Mouse (Mus musculus): ENCODE data around the gene Kdm5a. TPM values are rescaled to one million over a fixed set of nuclear protein-coding genes. Genes with fewer than 3 reads are reported as not detected.
A peak's percentile ranks its signal among the peaks of the same experiment; 100 is the strongest.

Kdm5a gene
- polyA plus RNA-seq, 1 experiment from 2014 or later = 53.8 TPM

DNA sequence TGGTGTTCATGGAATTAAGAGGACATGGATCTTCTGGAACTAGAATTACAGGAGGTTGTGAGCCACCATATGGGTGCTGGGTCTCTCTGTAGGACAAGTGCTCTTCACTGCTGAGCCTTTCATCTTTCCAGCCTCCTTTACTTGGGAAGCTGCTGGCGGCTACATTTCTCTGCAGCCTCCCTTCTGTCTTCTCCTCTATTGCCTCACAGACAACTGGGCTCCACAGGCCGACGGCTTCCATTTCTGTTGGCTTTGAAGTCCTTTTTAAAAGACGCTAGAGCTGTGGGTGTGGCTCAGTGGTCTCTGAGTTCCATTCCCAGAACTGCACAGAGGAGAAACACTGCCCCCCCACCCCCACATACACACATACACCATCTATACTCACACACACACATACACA lies 101.5 kb downstream of the Kdm5a start:
- Histone ChIP-seq H3K27me3 (peaks cover 33% of the 10 kb centered on the region; the same call in 1 of the 2 replicates), H3K36me3 (no peaks in the 10 kb centered on the region)

DNA sequence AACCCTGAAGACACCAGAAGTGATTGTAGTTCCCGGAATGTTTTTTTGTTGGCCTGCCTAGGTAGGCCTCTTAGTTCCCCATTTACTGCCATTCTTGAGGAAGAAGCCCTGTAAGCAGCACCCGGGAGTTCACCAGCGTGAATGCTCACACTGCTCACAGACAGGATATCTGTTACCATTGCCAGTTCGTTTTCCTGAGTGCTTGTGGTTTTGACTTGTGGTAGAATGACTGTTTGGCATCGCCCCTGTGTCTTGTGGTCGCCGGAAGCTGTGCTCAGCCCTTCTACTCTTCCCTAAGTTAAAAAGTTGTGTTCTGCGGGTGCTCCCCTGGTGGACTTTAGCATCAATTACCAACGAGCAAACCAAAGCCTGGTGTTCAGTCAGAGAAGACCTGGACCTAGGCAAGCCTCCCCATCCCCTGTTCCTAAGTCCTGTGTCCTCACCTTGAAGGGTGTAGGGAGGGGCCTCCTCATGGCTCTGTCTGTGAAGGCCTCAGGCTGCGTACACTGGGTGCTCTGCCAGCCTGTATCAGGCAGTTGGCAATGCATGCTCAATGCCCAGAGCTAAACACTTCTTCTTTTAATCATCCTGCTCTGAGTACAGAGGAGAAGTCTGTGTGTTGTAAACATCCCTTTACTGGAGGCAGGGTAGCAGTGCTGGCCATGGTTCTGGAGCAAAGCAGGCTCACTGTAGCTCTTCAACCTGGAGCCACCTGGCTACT lies 102.8 kb downstream of the Kdm5a start:
- Histone ChIP-seq H3K27ac (replicated peaks) (no peak overlapping the region), H3K36me3 (no peaks in the 10 kb centered on the region), H3K27me3 (peaks cover 26% of the 10 kb centered on the region; the same call in 1 of the 2 replicates), H3K9me3 (no peaks in the 10 kb centered on the region), H3K4me1 (peaks cover 21% of the 10 kb centered on the region), H3K4me2 (replicated peaks) (no peak overlapping the region), H3K9ac (replicated peaks) (no peak overlapping the region), H3K4me3 (no peak overlapping the region)
- no peak for ATAC-seq (replicated peaks)
- WGBS = 82% methylated on average over 10 of the region's 10 CpGs

More for the DNA sequence above, 101.5 kb downstream of the Kdm5a start:
- H3K4me3 ChIP-seq = no peak overlapping the region
- no peak overlapping the region for H3K9ac ChIP-seq (replicated peaks)
- 39% methylated on average over 4 of the region's 4 CpGs for WGBS
- H3K4me2 ChIP-seq (replicated peaks) = no peak overlapping the region
- ATAC-seq (replicated peaks) = no peak
- H3K27ac ChIP-seq (replicated peaks) = no peak overlapping the region
- no peaks in the 10 kb centered on the region for H3K9me3 ChIP-seq
- peaks cover 18% of the 10 kb centered on the region for H3K4me1 ChIP-seq

DNA sequence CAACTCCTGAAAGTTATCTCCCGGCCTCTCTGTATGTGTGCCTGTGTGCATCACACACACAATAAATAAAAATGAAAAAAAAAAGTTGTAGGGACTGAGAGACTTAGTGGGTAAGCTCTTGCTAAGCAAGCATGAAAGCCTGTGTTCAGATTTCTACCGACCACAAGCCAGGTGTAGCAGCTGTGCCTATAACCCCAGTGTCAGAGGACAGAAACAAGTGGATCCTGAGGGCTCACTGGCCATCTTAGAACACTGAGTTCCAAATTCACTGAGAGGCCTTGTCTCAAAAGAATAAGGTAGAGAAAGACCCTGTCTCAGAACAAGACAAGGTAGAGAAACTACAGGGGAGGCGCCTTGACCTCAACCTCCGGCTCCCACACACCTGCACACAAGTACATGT lies 104.3 kb downstream of the Kdm5a start:
- no peak overlapping the region for H3K27ac ChIP-seq (replicated peaks)
- H3K36me3 ChIP-seq = no peaks in the 10 kb centered on the region
- H3K4me2 ChIP-seq (replicated peaks) = no peak overlapping the region
- no peaks in the 10 kb centered on the region for H3K9me3 ChIP-seq
- ATAC-seq (replicated peaks) = no peak
- H3K4me3 ChIP-seq = no peak overlapping the region
- peaks cover 14% of the 10 kb centered on the region; the same call in 1 of the 2 replicates for H3K27me3 ChIP-seq
- 98% methylated on average over 4 of the region's 4 CpGs for WGBS
- H3K4me1 ChIP-seq = peaks cover 31% of the 10 kb centered on the region
- H3K9ac ChIP-seq (replicated peaks) = no peak overlapping the region

DNA sequence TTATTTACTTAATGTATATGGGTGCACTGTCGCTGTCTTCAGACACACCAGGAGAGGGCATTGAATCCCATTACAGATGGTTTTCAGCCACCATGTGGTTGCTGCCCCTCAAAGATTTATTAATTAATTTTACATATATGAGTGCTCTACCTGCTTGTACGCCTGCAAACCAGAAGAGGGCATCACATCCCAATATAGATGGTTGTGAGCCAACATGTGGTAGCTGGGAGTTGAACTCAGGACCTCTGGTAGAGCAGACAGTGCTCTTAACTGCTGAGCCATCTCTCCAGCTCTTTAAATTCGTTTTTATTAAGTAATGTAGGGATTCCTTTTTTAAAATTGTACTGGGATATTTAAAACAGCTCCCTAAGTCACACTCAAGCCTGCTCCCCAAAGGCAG lies 105.3 kb downstream of the Kdm5a start:
- Histone ChIP-seq H3K27ac (replicated peaks) (no peak overlapping the region), H3K9me3 (no peaks in the 10 kb centered on the region), H3K27me3 (0 out of 2 replicates have a peak, but pooled peaks cover 4% of the 10 kb centered on the region), H3K4me3 (no peak overlapping the region), H3K4me1 (peaks cover 26% of the 10 kb centered on the region), H3K36me3 (no peaks in the 10 kb centered on the region), H3K9ac (replicated peaks) (no peak overlapping the region), H3K4me2 (replicated peaks) (no peak overlapping the region)
- no peak for ATAC-seq (replicated peaks)
- 72% methylated on average over 3 of the region's 3 CpGs for WGBS

DNA sequence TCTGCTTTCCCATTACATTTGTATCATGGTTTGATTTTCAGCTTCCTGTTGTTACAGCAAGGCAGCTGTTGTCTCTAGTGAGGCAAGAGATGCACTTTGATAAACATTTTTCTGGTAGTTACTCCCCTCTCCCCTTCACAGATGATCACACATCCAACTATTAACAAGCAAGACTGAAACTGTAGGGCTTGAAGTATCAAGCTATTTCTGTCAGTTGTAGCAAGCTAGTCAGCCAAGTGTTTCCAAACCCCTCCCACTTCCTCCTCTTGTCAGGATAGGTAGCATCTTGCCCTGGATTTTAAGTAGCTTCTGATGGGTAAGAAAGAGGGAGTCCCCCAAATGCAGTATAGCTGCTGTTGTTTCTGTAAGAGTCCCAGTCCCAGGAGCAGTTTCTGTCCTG lies 105.8 kb downstream of the Kdm5a start:
- no peak overlapping the region for H3K9ac ChIP-seq (replicated peaks)
- H3K36me3 ChIP-seq = no peaks in the 10 kb centered on the region
- H3K27ac ChIP-seq (replicated peaks) = no peak overlapping the region
- ATAC-seq (replicated peaks) = no peak
- H3K4me2 ChIP-seq (replicated peaks) = no peak overlapping the region
- peaks cover 22% of the 10 kb centered on the region for H3K4me1 ChIP-seq
- no peaks in the 10 kb centered on the region for H3K9me3 ChIP-seq
- no peaks in the 10 kb centered on the region for H3K27me3 ChIP-seq
- no peak overlapping the region for H3K4me3 ChIP-seq

DNA sequence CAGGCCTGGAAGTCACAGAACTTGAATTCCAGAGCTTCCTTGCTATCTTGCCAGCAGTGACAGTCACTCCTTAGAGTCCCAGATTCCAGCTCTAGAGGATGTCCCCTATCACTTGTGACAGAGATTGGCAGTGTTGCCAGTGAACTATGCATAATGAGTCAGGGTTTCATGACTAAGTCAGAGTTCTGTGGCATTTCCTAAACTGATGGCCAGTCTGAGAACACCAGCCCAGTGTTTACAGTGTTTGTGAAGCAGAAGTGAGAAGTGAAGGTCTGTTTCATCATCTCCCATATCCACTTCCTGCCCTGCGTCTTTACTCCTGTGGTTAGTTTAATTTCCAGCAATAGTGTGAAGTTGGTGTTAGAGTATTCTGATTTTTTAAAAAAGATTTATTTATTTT lies 106.7 kb downstream of the Kdm5a start:
- H3K27me3 ChIP-seq = no peaks in the 10 kb centered on the region
- H3K4me1 ChIP-seq = peaks cover 22% of the 10 kb centered on the region
- no peak overlapping the region for H3K4me3 ChIP-seq
- H3K9me3 ChIP-seq = no peaks in the 10 kb centered on the region
- WGBS = 95% methylated on average over 1 of the region's 1 CpGs
- no peak overlapping the region for H3K9ac ChIP-seq (replicated peaks)
- ATAC-seq (replicated peaks) = no peak
- H3K4me2 ChIP-seq (replicated peaks) = no peak overlapping the region
- H3K36me3 ChIP-seq = no peaks in the 10 kb centered on the region
- H3K27ac ChIP-seq (replicated peaks) = no peak overlapping the region

DNA sequence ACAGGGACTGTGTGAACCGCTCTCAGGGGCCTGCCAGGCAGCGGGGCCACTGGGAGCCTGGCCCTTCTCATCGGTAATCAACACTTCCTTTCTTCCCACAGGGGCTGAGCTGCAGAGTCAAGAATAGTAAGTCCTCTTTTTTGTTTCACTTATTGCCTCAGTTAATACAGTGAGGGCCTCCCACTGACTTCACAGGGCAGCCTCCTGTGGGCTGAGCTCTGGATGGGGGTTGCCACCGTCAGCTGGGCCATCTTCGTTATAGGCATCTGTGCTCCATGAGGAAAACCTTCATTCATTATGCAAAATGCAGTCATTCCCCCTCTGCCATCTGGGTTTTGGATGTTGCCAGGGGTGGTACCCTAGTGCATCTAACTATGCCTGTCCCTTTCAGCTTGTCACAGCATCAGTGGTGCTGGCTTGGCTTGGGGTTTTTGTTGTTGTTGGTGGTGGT lies 108.1 kb downstream of the Kdm5a start:
- H3K4me2 ChIP-seq (replicated peaks) = 0 out of 2 replicates have a peak overlapping the region, but pooled peaks have one; percentile 0

DNA sequence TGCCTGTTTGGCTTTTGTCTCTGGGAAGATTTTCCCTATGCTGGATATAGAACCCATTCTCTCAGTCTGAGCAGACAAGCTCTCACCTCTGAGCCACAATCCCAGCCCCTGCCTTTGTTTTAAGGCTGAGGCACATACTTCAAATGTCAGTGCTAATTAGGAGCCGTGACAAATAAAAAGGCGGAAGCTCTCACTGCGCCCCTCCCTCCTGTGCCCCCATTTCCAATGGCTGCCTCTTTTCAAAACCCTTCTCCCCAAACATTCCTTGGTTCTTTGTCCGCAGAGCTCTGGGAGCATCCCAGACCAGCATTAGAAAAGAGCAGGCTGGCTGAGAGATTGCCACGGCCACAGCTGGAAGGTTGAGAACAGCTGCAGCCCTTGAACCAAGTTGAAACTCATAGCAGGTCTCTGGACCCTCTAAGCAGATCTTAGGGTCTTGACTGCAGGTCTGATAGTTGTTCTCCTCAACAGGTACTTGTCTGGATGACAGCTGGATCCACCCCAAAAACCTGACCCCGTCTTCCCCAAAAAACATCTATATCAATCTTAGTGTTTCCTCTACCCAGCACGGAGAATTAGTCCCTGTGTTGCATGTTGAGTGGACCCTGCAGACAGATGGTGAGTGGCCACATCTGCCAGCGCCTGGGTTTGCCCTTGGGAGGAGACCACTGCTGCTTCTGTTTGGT lies 108.7 kb downstream of the Kdm5a start:
- WGBS = 13% methylated on average over 8 of the region's 8 CpGs

More for the DNA sequence above, 108.1 kb downstream of the Kdm5a start:
- H3K9me3 ChIP-seq = no peaks in the 10 kb centered on the region
- peak; percentile 88 for ATAC-seq (replicated peaks)
- no peaks in the 10 kb centered on the region for H3K27me3 ChIP-seq
- H3K4me3 ChIP-seq = no peak overlapping the region
- H3K9ac ChIP-seq (replicated peaks) = no peak overlapping the region
- peak overlapping the region; percentile 70 for H3K27ac ChIP-seq (replicated peaks)
- no peaks in the 10 kb centered on the region for H3K36me3 ChIP-seq
- 3% methylated on average over 5 of the region's 5 CpGs for WGBS
- peaks cover 22% of the 10 kb centered on the region for H3K4me1 ChIP-seq

DNA sequence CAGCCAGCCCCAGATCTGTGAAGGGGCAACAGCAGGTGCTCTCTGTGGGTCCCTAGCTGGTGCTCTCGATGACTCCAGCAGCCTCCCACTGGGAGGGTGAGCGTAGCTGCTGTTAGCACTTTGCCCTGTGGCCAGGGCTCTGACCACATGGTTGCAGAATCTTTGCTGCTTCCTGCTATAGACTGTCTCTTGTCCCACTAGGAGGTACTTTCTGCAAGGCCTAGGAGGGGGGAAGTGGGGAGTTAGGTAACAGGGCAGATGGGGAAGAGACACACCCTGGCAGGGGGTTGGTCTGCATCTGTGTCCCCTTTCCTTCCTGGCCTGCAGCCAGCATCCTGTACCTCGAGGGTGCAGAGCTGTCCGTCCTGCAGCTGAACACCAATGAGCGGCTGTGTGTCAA lies 109.5 kb downstream of the Kdm5a start:
- no peaks in the 10 kb centered on the region for H3K36me3 ChIP-seq
- H3K27ac ChIP-seq (replicated peaks) = no peak overlapping the region
- peaks cover 22% of the 10 kb centered on the region for H3K4me1 ChIP-seq
- H3K4me2 ChIP-seq (replicated peaks) = no peak overlapping the region
- no peak overlapping the region for H3K9ac ChIP-seq (replicated peaks)
- H3K9me3 ChIP-seq = no peaks in the 10 kb centered on the region
- no peak for ATAC-seq (replicated peaks)
- no peak overlapping the region for H3K4me3 ChIP-seq
- 33% methylated on average over 5 of the region's 5 CpGs for WGBS
- no peaks in the 10 kb centered on the region for H3K27me3 ChIP-seq

More for the DNA sequence above, 108.7 kb downstream of the Kdm5a start:
- no peaks in the 10 kb centered on the region for H3K27me3 ChIP-seq
- H3K4me1 ChIP-seq = peaks cover 22% of the 10 kb centered on the region
- no peak overlapping the region for H3K9ac ChIP-seq (replicated peaks)
- peak overlapping the region; percentile 70 for H3K27ac ChIP-seq (replicated peaks)
- ATAC-seq (replicated peaks) = peak; percentile 62
- H3K36me3 ChIP-seq = no peaks in the 10 kb centered on the region
- no peak overlapping the region for H3K4me2 ChIP-seq (replicated peaks)
- H3K9me3 ChIP-seq = no peaks in the 10 kb centered on the region
- H3K4me3 ChIP-seq = no peak overlapping the region

DNA sequence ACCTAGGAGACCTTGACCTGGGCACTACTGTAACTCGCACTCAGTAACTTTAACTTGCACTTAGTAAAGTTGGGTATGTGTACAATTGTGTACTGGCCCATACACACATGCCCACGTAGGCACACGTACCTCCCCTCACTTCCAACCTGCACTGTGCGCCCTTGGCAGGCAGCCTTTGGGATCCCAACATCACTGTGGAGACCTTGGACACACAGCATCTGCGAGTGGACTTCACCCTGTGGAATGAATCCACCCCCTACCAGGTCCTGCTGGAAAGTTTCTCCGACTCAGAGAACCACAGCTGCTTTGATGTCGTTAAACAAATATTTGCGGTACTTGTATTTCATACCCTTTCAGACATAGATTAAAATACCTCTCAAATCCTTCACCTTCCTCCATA lies 111.4 kb downstream of the Kdm5a start:
- Histone ChIP-seq H3K36me3 (no peaks in the 10 kb centered on the region), H3K27ac (replicated peaks) (no peak overlapping the region), H3K4me3 (no peak overlapping the region), H3K27me3 (no peaks in the 10 kb centered on the region), H3K4me2 (replicated peaks) (no peak overlapping the region), H3K4me1 (peaks cover 22% of the 10 kb centered on the region), H3K9ac (replicated peaks) (no peak overlapping the region), H3K9me3 (no peaks in the 10 kb centered on the region)
- no peak for ATAC-seq (replicated peaks)
- WGBS = 87% methylated on average over 8 of the region's 8 CpGs

DNA sequence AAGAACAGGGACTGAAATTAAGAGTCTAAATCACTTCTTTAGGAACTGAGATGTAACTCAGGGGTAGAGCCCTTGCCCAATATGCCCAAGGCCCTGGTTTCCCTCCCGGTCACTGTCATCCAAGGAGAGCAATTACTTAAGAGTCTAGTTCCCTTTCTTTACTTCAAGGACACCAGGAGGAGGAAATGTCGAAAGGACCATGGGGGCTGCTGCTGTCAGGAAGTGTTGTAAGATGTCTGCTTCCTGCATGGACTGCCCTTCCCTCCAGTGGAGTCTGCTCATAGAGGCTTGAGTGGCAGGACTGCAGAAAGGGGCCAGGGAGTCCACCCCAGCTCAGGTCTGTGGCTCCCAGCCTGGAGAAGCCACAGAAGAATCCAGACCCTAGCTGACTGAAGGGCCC lies 115.4 kb downstream of the Kdm5a start:
- H3K27ac ChIP-seq (replicated peaks) = no peak overlapping the region
- WGBS = 93% methylated on average over 2 of the region's 2 CpGs
- no peaks in the 10 kb centered on the region for H3K9me3 ChIP-seq
- no peaks in the 10 kb centered on the region for H3K27me3 ChIP-seq
- H3K4me3 ChIP-seq = no peak overlapping the region
- no peaks in the 10 kb centered on the region for H3K4me1 ChIP-seq
- ATAC-seq (replicated peaks) = no peak
- H3K36me3 ChIP-seq = peaks cover 4% of the 10 kb centered on the region; the same call in 1 of the 2 replicates
- no peak overlapping the region for H3K4me2 ChIP-seq (replicated peaks)
- H3K9ac ChIP-seq (replicated peaks) = no peak overlapping the region

DNA sequence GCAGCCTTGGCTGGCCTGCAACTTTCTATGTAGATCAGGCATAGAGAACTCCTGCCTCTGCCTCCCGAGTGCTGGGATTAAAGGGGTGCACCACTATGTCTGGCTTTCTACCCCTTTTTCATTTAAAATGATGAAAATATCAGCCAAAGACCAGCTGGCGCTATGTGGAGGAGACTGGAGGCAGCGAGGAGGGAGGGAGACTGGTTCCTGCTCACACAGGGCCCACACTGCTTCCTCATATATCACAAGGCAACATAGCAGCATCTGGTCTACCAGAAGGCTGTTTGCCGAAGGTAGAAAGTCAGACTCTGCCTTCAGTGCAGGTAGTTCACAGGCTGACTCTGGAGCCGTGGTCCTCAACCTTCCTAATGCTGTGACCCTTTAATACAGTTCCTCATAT lies 116.4 kb downstream of the Kdm5a start:
- H3K9ac ChIP-seq (replicated peaks) = no peak overlapping the region
- no peaks in the 10 kb centered on the region for H3K27me3 ChIP-seq
- no peaks in the 10 kb centered on the region for H3K9me3 ChIP-seq
- H3K27ac ChIP-seq (replicated peaks) = no peak overlapping the region
- H3K36me3 ChIP-seq = peaks cover 4% of the 10 kb centered on the region; the same call in 1 of the 2 replicates
- no peak overlapping the region for H3K4me3 ChIP-seq
- no peak overlapping the region for H3K4me2 ChIP-seq (replicated peaks)
- H3K4me1 ChIP-seq = no peaks in the 10 kb centered on the region
- WGBS = 84% methylated on average over 5 of the region's 5 CpGs
- no peak for ATAC-seq (replicated peaks)
